Mouse (Mus musculus) MEL (cell line): ENCODE measurements around the gene Gng7. TPM values are rescaled to one million over a fixed set of nuclear protein-coding genes. Genes with fewer than 3 reads are reported as not detected.

Experiments
- DNase-seq: peaks from one replicate; pipeline ENCODE4 v3.0.0; 2011; ENCODE audit warnings: low read depth, low spot score
- H3K27ac ChIP-seq: 2 replicates; pipeline ENCODE4 v1.5.1; 2012; ENCODE audit warnings: low read depth, mild to moderate bottlenecking, control low read depth, low read length, moderate library complexity; ENCODE audit not compliant: control insufficient read depth
- H3K27me3 ChIP-seq, 2 experiments: fragments of 150-350 bp in 1 of 2; sonication (generic) in 1 of 2; 2 replicates each; pipeline ENCODE4 v1.6.1; 2012; ENCODE audit warnings: low read length in 2 of 2, mild to moderate bottlenecking in 2 of 2, improper control_type of control experiment in 1 of 2, moderate library complexity in 1 of 2; ENCODE audit not compliant: insufficient read depth in 2 of 2, control insufficient read depth in 1 of 2
- H3K36me3 ChIP-seq, 2 experiments: 2 replicates each; pipeline ENCODE4 v1.6.1; 2012 to 2014; ENCODE audit warnings: low read length in 2 of 2, improper control_type of control experiment in 1 of 2, inconsistent platforms in 1 of 2, mild to moderate bottlenecking in 1 of 2; ENCODE audit not compliant: insufficient read depth in 2 of 2, control insufficient read depth in 1 of 2
- H3K4me1 ChIP-seq, 2 experiments: fragments of 150-350 bp in 1 of 2; sonication (generic) in 1 of 2; 2 replicates each; pipeline ENCODE4 v1.6.1; 2012; ENCODE audit warnings: low read length in 2 of 2, improper control_type of control experiment in 1 of 2, mild to moderate bottlenecking in 1 of 2; ENCODE audit not compliant: insufficient read depth in 2 of 2, control insufficient read depth in 1 of 2
- H3K4me3 ChIP-seq, 2 experiments: fragments of 150-350 bp in 1 of 2; sonication (generic) in 1 of 2; 2 replicates each; pipeline ENCODE4 v1.5.1; 2012; ENCODE audit warnings: low read depth in 2 of 2, low read length in 2 of 2, mild to moderate bottlenecking in 2 of 2, moderate library complexity in 2 of 2, control low read depth in 1 of 2, improper control_type of control experiment in 1 of 2; ENCODE audit not compliant: control insufficient read depth in 1 of 2, insufficient read depth in 1 of 2
- H3K79me2 ChIP-seq: 2 replicates; pipeline ENCODE4 v1.6.1; 2012; ENCODE audit warnings: mild to moderate bottlenecking, low read length, moderate library complexity; ENCODE audit not compliant: control insufficient read depth, poor library complexity, insufficient read depth
- H3K9ac ChIP-seq: 2 replicates; pipeline ENCODE4 v1.6.1; 2012; ENCODE audit warnings: low read depth, mild to moderate bottlenecking, control low read depth, low read length, moderate library complexity; ENCODE audit not compliant: control insufficient read depth, poor library complexity, severe bottlenecking
- H3K9me3 ChIP-seq: fragments of 150-350 bp; sonication (generic); replicated peaks from 2 replicates; pipeline ENCODE4 v1.6.1; 2012; ENCODE audit warnings: mild to moderate bottlenecking, low read length, improper control_type of control experiment, moderate library complexity; ENCODE audit not compliant: insufficient read depth
- ETS1 ChIP-seq: IDR thresholded peaks from 2 replicates; pipeline ENCODE4 v1.6.1; 2012; ENCODE audit warnings: low read depth, mild to moderate bottlenecking, inconsistent platforms, low read length, improper control_type of control experiment, moderate library complexity
- GABPA ChIP-seq: IDR thresholded peaks from 2 replicates; pipeline ENCODE4 v1.6.1; 2012; ENCODE audit warnings: low read depth, mild to moderate bottlenecking, inconsistent platforms, low read length, improper control_type of control experiment, moderate library complexity
- HCFC1 ChIP-seq: IDR thresholded peaks from 2 replicates; pipeline ENCODE4 v1.6.1; 2012; ENCODE audit warnings: low read depth, mild to moderate bottlenecking, inconsistent platforms, low read length, improper control_type of control experiment, moderate library complexity
- MAX ChIP-seq: IDR thresholded peaks from 2 replicates; pipeline ENCODE4 v1.6.1; 2011; ENCODE audit warnings: low read length, improper control_type of control experiment
- MXI1 ChIP-seq: IDR thresholded peaks from 2 replicates; pipeline ENCODE4 v1.6.1; 2011; ENCODE audit warnings: mild to moderate bottlenecking, low read depth, low read length, improper control_type of control experiment
- MYC ChIP-seq: IDR thresholded peaks from 2 replicates; pipeline ENCODE4 v1.6.1; 2011; ENCODE audit warnings: low read depth, mild to moderate bottlenecking, low read length, improper control_type of control experiment, moderate library complexity
- POLR2AphosphoS5 ChIP-seq: IDR thresholded peaks from 2 replicates; pipeline ENCODE4 v1.6.1; 2012; ENCODE audit warnings: low read depth, borderline replicate concordance, mild to moderate bottlenecking, inconsistent platforms, low read length, moderate library complexity, mixed read lengths
- ZC3H11A ChIP-seq: IDR thresholded peaks from 2 replicates; pipeline ENCODE4 v1.6.1; 2012; ENCODE audit warnings: low read depth, mild to moderate bottlenecking, inconsistent platforms, low read length, improper control_type of control experiment
- ZKSCAN1 ChIP-seq: IDR thresholded peaks from 2 replicates; pipeline ENCODE4 v1.6.1; 2012; ENCODE audit warnings: low read depth, mild to moderate bottlenecking, inconsistent platforms, low read length, improper control_type of control experiment, moderate library complexity
- polyA plus RNA-seq, 2 experiments: library from polyadenylated mRNA; stranded (reverse) in 1 of 2; unstranded in 1 of 2; fragments of >175 nt in 1 of 2; fragments of >200 nt in 1 of 2; gene quantifications; 2 replicates each; pipeline versions ENCODE4 v1.2.1 to v1.2.4; 2012; ENCODE audit warnings: low replicate concordance in 2 of 2, low read depth in 1 of 2; ENCODE audit not compliant: insufficient read length in 2 of 2, insufficient read depth in 1 of 2, missing spikeins in 1 of 2
- total RNA-seq: library from RNA; depleted of rRNA; stranded (reverse); fragments of 300-350 nt; gene quantifications from 2 replicates; pipeline ENCODE4 v1.2.3, GENCODE M21; 2012

Gene Gng7
- total and polyA plus RNA-seq, 3 experiments: 1.3 to 6.2 TPM; not detected in 1

GRCm38 (mm10) chr10:80938831-80939550 lies 75.8 kb downstream of the Gng7 start (continued):
- TF ChIP-seq HCFC1 (no peak), MYC (no peak), GABPA (no peak), MAX (no peak)

- no peak overlapping the region for H3K4me3 ChIP-seq
- H3K9me3 ChIP-seq: no peaks in the 10 kb centered on the region
- DNase-seq: no peak
- no peaks in the 10 kb centered on the region for H3K27me3 ChIP-seq
- peaks cover 7 to 28% of the 10 kb centered on the region in 2 experiments for H3K4me1 ChIP-seq
- TF ChIP-seq ETS1 (peak; percentile 45; the same call in 1 of the 2 replicates), MYC (no peak)
- H3K36me3 ChIP-seq: peaks cover 0 to 8% of the 10 kb centered on the region in 2 experiments; a peak in 2 of 4 replicates
- no peak overlapping the region for H3K27ac ChIP-seq
- H3K79me2 ChIP-seq: peaks cover under 1% of the 10 kb centered on the region; the same call in 1 of the 2 replicates
- no peak overlapping the region for H3K9ac ChIP-seq
These were observed 77.1 kb downstream of the Gng7 start for GRCm38 (mm10) chr10:80937646-80938045.

- H3K9ac ChIP-seq: no peak overlapping the region
- H3K27ac ChIP-seq: no peak overlapping the region
- H3K27me3 ChIP-seq: no peaks in the 10 kb centered on the region
- H3K4me1 ChIP-seq: peaks cover 7 to 29% of the 10 kb centered on the region in 2 experiments
- DNase-seq: no peak
- H3K9me3 ChIP-seq: no peaks in the 10 kb centered on the region
- peaks cover 0 to 8% of the 10 kb centered on the region in 2 experiments; a peak in 2 of 4 replicates for H3K36me3 ChIP-seq
- TF ChIP-seq MXI1 (no peak), POLR2AphosphoS5 (no peak), ZKSCAN1 (peak; percentile 93), ZC3H11A (no peak)
- H3K79me2 ChIP-seq: peaks cover 3% of the 10 kb centered on the region; the same call in 1 of the 2 replicates
- H3K4me3 ChIP-seq: no peak overlapping the region
These were observed 78.0 kb downstream of the Gng7 start for GRCm38 (mm10) chr10:80936810-80937164.

- Histone ChIP-seq H3K9ac (peak overlapping the region; percentile 33; the same call in 1 of the 2 replicates), H3K27me3 (no peaks in the 10 kb centered on the region), H3K79me2 (peaks cover 3% of the 10 kb centered on the region; the same call in 1 of the 2 replicates), H3K36me3 (peaks cover 0 to 10% of the 10 kb centered on the region in 2 experiments; a peak in 2 of 4 replicates), H3K4me1 (peaks cover 7 to 34% of the 10 kb centered on the region in 2 experiments), H3K4me3 (peak overlapping the region in 1 of 2 experiments; percentile 36; a peak in 2 of 4 replicates), H3K9me3 (no peaks in the 10 kb centered on the region), H3K27ac (no peak overlapping the region)
- DNase-seq: peak; percentile 52
- TF ChIP-seq MYC: no peak
These were observed 78.5 kb downstream of the Gng7 start for GRCm38 (mm10) chr10:80936135-80936809.
